Mouse (Mus musculus) cerebral cortex, adult 2 months (tissue): Measurements from ENCODE around the gene Fam45a.

ENCODE experiments used
- WGBS: fragments of 180-500 bp; shearing (Covaris S2); methylation state at CpG from one replicate; pipeline ENCODE4 v1.1.7; 2018; 5-methylcytosine and 5-hydroxymethylcytosine counted together

Fam45a gene

DNA sequence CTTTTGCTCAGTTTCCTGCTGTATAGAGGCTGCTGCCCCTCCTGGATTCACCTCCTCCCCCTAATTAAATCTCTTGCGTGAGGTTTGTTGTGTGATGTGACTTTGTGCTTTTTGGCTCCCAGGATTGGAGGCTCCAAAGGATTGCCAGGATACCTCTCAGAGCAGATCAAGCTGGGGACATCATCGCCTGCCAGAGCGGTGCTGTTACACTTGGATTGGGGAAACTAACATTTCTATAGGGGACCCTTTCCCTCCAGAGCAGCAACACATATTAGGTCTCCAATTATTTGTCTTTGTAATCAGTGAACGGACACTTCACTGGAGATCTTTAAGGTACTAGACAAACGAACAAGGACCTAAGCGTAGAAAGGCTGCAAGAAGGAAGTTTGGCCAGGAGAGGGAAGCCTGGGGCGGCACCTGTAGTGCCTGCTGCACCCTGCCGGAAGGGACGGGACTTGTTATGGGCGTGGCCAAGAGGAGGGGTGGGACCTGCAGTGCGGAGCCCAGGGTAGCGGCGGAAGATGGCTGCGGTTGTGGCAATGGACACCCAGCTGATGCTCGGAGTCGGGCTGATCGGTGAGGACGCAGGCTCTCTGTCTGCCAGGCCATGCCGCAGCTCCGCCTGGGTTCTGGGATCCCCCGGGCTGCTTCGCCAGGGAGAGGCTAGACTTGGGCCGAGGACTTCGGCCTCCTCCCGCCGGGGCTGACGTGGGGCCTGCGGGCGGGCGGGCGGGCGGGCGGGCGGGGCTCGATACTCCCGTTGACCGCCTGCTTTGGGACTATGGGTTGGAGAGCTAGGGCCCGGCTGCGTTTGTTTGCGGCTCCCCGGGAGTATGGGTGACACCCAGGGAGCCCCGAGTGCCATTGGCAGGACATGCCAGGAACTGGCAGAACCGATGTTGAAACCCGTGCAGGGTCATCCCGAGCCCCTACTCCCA lies at the start of gene Fam45a:
Fam45a (plus strand) TSS at position 488 of the 938 bp plus-strand sequence.
- 1% methylated on average over 45 of the region's 45 CpGs for WGBS

DNA sequence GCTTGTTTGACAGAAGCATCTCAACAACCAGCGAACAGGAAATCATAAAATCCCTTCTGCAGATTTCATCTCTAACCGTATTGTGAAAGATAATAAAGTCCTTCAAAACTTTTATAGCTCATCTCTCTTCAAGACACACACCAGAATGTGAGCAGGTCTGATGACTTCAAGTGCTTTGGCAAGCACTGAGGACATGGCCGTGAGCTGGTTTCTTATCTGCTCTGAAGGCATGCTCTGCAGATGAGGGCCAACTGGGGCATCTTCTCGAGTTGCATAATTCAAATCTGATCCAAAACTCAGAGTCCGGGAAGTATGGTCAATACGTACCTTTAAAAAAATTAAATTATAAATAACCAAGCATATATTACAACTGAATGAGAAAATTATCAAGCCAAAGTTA lies 38.0 kb upstream of the Fam45a start:
- 89% methylated on average over 6 of the region's 6 CpGs for WGBS

GRCm38 (mm10) chr19:60782034-60782433 lies 29.4 kb upstream of the Fam45a start:
- WGBS = 49% methylated on average over 3 of the region's 3 CpGs

DNA sequence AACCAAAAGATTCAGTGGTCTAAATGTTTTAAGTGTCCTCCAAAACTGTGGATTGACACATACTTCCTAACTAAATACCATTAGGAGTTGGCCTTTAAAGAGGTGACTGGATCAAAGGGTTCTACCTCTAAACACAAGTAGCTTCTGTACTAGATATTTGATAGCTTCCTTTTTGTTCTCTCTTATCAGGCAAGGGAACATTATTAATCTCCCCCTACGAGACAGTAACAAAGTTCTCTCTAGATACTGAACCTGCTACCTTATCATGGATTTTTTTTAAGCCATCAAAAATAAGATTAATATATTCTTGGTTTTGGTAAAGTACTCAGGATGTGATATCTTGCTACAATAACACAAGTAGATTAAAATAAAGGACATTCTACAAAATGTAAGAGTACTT lies 26.7 kb upstream of the Fam45a start:
- 58% methylated on average over 1 of the region's 1 CpGs for WGBS

DNA sequence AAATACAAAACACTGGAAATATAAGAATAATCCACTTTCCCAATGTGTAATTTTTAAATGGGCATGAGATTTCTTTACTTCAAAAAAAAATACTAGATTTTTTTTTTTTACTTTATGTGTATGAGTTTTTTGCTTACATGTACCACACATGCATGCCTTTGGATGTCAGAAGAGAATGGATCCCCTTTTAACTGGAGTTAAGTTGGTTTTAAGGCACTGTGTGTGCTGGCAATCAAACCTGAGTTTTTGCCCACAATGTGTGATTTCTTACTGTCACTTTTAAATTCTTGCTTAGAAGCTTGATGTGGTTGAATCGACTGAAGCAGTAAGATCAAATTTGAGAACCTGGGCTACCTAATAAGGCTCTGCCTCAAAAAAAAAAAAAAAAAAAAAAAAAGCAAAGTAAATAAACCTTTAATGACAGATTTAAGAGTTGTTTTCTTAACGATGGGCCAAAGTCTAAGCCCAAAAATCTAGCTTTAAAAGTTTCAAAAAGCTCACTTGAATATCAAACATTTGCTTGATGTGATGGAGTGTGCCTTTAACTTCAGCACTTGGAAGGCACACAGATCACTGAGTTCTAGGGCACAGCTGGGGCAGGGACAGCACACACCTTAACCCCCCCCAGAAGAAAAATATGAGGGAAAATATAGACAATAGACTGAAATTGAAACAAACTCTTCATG lies 23.8 kb upstream of the Fam45a start:
- 23% methylated on average over 2 of the region's 2 CpGs for WGBS

DNA sequence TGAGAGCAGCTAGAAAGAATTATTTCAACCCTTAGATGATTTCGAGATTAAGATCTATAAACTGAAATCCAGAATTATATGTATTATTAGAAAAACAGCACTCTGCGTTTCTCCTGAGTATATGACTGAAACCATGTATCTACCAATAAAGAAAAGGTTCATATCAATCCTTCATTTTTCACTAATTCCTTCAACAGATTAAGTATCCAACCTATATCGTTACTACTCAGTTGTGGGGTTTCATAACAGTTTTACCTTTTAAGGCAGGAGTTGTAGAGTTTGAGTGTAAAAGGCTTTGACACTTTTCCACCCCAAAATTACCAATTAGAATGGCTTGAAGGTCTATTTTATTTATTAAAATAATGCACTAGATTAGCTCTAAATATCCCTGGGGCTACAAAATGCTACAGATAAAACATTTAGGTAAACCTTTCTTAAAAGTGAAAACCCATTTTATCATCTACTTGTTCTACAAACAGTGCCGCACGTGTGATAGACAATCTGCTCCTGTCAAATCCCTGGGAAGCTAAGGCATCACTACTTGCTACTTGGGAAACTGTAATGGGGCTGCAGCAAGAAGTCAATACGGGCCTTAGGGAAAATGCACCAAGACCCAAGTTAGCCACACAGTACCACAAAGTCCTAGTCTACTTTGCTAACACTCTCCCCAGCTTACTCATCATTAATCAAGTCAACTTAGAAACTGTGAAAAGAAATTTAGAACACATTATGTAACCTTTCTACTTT lies 23.0 kb upstream of the Fam45a start:
- WGBS = 25% methylated on average over 6 of the region's 6 CpGs

- WGBS = 1% methylated on average over 7 of the region's 7 CpGs
These were observed 21.9 kb upstream of the Fam45a start for GRCm38 (mm10) chr19:60789452-60789851.

- under 1% methylated on average over 46 of the region's 60 CpGs for WGBS
These were observed 21.4 kb upstream of the Fam45a start for GRCm38 (mm10) chr19:60789919-60790506.

- WGBS = under 1% methylated on average over 57 of the region's 57 CpGs
These were observed 20.7 kb upstream of the Fam45a start, which contains the start of gene Eif3a for GRCm38 (mm10) chr19:60790551-60791161. Eif3a (minus strand) TSS chr19:60790658.

GRCm38 (mm10) chr19:60791164-60791563 lies 20.2 kb upstream of the Fam45a start:
- 14% methylated on average over 9 of the region's 9 CpGs for WGBS

- 75% methylated on average over 2 of the region's 2 CpGs for WGBS
These were observed 18.1 kb upstream of the Fam45a start for GRCm38 (mm10) chr19:60793170-60793707.

DNA sequence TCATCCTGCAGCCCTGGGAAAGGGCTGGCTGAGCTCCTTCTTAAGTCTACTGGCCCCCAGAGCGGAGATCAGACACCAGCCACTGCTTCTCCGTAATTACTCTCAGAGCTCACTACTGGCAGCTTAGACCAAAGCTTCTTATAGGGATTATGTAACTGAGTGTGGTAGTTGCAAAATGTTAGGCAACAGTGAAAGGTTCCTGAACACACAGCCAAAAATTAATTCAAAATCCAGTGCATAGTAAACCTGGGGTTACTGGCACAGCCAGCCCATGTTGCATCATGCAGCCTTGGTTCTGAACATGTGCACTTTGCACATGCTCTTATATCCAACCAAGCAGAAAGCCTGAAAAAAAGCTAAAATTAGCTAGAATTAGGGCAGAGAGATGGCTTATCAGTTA lies 16.1 kb upstream of the Fam45a start:
- 88% methylated on average over 2 of the region's 2 CpGs for WGBS

GRCm38 (mm10) chr19:60797415-60797814 lies 14.0 kb upstream of the Fam45a start:
- 90% methylated on average over 2 of the region's 2 CpGs for WGBS

- 83% methylated on average over 7 of the region's 7 CpGs for WGBS
These were observed 11.4 kb upstream of the Fam45a start for GRCm38 (mm10) chr19:60799867-60800569.

DNA sequence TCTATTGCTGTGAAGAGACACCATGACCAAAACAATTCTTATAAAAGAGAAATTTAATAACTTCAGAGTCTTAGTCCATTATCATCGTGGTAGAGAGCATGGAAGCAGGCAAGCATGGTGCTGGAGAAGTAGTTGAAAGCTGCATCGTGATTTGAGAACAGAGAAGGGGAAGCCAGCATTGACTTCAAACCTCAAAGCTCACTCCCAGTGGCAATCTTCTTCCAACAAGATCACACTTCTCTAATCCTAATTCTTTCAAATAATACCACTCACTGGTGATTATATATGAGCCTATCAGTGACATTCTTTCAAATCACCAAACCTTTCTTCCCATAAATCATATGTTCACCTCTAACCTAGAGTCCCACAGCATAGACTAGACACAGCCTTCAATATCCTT lies 6.5 kb upstream of the Fam45a start:
- WGBS = 57% methylated on average over 2 of the region's 2 CpGs

- WGBS = 98% methylated on average over 2 of the region's 2 CpGs
These were observed 1.5 kb upstream of the Fam45a start for GRCm38 (mm10) chr19:60809927-60810326.

GRCm38 (mm10) chr19:60812036-60812389 lies 628 bp downstream of the Fam45a start:
- 5% methylated on average over 10 of the region's 10 CpGs for WGBS

DNA sequence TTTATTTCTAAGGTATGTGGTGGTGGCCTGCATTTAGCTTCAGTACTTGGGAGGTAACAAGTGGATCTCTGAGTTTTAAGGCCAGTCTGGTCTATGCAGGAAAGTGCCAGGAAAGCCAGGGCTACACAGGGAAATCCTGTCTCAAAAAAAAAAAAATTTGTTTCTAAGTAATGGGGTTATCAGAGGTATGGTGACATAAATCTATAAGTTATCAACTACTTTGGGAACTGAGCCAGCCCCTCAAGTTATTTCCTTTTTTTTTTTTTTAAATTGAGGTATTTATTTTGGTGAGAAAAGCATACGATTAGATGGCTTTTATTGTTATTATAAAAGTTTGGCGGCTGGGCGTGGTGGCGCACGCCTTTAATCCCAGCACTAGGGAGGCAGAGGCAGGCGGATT lies 1.7 kb downstream of the Fam45a start:
- WGBS = 92% methylated on average over 6 of the region's 6 CpGs

DNA sequence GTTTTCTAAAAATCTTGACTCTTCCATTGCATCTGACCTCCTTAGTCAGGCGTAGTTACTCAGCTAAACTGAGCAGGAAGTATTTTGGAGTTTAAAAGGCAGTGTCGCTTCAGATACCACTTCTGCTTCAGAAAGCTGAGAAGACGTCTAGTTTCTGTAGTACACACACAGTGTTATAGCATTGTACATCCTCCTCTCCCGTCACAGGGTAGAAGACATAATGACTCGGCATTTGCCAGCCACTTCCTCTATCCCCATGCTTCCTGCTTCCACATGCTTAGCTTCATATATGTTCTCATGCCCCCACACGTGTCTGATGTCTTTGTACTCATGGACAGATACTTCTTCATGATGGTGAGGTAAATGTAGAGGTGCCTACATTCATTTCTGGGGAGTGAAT lies 7.3 kb downstream of the Fam45a start:
- 83% methylated on average over 6 of the region's 6 CpGs for WGBS

DNA sequence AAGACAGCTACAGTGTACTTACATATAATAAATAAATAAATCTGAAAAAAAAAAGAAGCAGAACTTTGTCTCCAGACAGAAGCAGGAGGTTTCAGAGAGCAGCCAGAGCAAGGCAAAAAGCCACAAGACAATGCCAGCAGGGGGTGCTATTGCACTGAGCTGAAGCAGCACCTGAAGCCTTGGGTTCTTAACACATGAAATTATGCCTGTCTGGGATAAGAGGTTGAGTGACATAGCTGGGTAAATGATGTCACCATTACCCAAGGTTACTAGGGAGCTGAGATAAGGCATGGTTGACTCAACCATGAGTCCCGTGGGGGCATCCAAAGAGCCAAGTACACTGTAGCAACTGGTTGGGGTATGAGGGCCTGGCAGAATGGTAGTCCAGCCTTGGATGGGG lies 26.4 kb downstream of the Fam45a start:
- WGBS = 80% methylated on average over 1 of the region's 1 CpGs
